Mouse (Mus musculus) retina, postnatal 1 day (tissue): ENCODE data around the gene Abt1.

ENCODE experiments used
- DNase-seq: peaks from one replicate; pipeline ENCODE4 v3.0.0-alpha.2; 2012

The Abt1 gene

GRCm38 (mm10) chr13:23423286-23424051, at the start of gene Abt1:
Gene Abt1 (minus strand): TSS chr13:23423866.
- peak; percentile 97 for DNase-seq

GRCm38 (mm10) chr13:23466911-23467310, 43.2 kb upstream of the Abt1 start:
- peak; percentile 86 for DNase-seq

DNA sequence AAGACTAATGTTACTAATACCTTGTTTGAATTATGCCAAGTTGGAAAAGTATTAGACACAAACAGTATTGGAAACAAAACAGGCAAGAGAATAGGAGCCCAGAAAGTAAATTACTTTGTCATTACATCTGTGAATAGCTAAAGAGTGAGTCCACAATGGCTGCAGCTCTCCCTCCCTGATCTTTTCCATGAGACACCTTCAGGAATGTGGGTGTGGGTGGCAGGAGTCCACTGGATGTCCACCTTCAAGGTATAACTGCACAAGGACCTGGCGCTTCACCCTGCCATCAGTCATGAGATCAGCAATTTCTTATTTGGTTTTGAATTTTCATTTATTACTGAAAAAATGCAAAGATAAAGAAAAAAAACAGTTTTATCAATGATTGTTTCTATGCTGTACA, 42.6 kb upstream of the Abt1 start:
- DNase-seq: no peak

- peak; percentile 44 for DNase-seq
Observed at GRCm38 (mm10) chr13:23465600-23466109, 42.0 kb upstream of the Abt1 start, which contains the start of gene Btn1a1. Gene Btn1a1 (minus strand): TSS chr13:23465901.

DNA sequence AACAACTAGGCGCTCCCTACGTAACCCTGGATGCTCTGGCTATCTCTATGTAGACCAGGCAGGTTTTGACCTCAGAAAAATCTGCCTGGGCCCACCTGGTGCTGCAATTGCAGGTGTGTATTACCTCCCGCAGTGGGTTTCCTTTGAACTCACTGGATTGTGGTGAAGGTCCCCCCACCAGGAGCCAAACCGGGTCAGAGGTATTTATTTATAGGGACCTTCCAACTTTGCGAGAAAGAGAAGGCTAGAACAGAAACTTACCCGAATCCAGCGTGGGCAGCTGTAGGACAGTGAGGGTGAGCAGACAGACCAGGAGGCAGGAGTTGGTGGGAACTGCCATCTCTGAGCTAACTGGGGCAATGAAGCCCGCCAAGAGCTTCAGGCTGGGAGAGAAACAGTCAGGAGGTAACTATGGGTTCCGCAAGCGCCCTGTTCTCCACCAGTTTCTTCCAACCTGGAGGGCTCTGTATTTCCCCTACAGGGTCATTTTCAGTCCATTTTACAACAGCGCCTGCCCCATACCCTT, 41.2 kb upstream of the Abt1 start:
- peak; percentile 50 for DNase-seq

DNA sequence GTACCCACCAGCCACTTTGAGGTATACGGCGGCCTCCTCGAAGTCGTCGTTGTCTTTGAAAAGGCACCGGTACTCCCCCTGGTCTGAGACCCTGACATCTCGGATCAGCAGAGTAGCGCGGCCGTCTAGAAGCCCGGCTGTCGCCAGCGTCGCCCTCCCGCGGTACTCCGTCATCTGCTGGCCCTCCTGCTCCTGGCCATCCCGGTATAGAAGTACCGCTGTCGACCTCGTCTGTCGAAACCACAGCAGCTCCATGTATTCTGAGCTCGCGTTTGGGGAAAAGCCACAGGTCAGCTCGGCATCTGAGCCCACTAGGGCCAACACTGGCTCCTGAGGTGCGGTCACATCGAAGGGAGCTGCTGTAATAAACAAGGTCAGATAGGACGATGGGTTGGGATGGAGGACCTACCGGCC, 40.6 kb upstream of the Abt1 start:
- DNase-seq: peak; percentile 69

DNA sequence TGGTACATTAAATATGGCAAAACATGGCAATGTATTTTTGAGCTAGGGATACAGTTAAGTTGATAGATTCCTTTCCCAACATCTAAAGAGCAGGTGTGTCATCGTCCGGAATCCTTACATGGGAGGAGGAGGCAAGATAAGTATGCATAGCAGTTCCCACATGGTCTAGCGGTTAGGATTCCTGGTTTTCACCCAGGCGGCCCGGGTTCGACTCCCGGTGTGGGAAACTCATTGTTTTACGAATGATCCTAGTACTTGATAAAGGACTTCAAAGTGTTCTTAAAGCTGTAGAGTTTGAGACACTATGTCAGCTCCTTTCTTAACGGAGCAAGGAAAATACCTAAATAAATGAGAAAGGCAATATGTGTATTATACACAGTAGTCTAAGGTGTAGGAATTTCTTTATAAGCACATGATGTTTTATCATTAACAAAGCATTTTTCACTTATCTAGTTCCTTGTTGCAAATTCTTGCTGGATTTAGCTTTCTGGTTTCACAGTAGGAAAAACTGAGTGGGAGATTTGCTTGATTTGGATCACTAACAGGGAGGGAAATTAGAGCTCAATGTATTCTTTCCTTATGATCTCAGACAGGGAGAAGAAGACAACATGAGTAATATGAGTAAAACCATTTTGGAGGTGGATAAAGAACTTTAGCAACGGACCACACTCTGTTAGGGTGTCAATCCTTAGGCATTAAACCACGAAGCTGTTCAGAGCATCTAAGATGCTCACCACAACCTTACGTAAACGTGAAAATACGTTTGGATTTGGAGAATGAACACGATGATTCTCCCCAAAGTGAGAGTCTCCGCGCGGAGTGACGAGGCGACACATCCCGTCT, 39.9 kb upstream of the Abt1 start:
- DNase-seq: peak; percentile 88

DNA sequence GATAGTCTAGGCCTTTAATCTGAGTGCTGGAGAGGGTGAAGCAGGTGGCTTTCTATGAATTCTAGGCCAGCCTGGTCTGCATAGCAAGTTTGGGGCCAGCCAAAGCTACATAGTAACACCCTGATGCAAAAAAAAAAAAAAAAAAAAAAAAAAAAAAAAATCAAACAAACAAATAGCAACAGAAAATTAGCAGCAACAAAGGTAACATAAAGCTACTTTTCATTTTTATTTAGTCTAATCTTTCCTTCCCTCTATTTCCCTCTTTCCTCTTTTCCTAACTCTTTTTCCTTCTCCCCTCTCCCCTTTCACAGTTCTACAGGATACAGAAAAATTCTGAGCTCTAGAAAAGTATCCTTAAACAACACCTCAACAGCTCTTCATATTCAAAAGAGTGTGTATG, 39.0 kb upstream of the Abt1 start:
- DNase-seq: no peak

DNA sequence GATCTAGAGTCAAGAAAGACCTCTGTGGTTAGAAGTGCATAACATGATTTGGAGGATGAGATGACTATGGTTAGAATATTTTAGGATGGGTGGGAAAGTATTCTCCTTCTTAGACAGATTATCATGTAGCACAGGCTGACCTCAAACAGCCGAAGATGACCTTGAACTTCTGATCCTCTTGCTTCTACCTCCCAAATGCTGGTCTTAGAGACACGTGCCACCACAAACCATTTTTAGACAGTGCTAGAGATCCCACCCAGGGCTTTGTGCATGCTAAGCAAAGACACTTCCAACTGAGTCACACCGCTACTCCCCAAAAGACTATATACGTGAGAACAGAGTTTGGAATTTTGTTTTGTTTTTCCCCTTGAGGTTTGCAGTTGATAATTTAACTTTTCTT, 38.4 kb upstream of the Abt1 start:
- no peak for DNase-seq

DNA sequence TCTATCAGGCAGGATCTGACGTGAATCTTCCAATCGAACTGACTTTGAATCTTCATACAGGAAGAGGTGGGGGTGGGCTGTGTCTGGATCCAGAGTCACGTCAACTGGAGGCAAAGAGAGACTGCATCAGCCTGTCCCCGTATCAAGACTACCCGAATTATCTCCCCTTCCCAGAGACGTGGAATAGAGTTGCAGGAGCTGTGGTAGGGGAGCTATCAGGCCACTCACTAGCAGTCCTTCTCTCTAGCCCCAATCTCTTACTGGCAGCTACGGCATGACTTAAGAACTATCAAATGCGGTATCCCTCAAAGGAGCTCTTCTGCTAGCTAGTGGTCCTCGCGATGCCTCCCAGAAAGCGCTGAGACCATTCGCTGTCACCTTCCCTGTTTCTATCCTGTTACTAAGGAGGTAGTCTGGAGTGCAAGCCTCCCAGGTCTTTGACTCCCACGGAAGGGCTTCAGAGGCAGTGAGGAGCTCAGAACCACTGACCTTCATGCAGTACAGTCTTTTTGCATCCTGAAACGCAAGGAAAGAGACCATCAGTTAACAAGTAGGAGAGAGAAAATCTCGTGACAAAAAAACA, 35.7 kb upstream of the Abt1 start:
- DNase-seq: no peak

DNA sequence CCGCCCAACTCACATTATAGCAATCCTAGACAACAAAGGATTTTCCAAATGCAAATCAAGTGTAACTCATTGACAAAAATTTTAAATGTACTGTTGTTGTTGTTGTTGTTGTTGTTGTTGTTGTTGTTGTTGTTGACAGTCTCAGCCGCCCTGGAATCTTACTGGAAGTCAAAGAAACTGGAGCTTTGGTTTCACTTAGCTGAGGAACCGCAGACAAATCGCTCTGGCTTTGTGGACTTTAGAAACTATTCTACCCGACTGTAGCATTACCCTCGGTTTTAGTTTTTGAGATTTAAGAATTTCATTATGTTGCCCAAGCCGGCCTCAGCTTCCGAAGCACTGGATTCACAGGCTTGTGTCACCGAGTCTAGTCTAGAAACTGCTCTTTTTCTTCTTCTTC, 30.3 kb upstream of the Abt1 start:
- no peak for DNase-seq

GRCm38 (mm10) chr13:23453362-23453862, 29.7 kb upstream of the Abt1 start:
- DNase-seq: peak; percentile 88

DNA sequence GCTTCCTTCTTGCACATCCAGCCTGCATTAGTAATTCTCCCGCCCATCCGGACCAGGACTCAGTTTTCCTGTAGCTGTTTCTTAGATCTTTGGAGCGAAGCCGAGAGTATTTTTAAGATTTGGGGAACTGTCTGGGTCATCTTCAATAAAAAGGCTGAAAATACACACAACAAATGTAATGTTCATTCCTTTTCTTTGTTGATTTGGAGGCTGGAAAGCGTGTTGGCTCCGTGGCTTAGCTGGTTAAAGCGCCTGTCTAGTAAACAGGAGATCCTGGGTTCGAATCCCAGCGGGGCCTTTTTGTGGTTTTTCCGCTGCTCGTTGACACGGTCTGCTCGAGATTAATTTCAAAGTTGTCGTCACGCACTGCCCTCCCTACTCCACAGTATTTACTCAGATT, 26.7 kb upstream of the Abt1 start:
- peak; percentile 92 for DNase-seq

DNA sequence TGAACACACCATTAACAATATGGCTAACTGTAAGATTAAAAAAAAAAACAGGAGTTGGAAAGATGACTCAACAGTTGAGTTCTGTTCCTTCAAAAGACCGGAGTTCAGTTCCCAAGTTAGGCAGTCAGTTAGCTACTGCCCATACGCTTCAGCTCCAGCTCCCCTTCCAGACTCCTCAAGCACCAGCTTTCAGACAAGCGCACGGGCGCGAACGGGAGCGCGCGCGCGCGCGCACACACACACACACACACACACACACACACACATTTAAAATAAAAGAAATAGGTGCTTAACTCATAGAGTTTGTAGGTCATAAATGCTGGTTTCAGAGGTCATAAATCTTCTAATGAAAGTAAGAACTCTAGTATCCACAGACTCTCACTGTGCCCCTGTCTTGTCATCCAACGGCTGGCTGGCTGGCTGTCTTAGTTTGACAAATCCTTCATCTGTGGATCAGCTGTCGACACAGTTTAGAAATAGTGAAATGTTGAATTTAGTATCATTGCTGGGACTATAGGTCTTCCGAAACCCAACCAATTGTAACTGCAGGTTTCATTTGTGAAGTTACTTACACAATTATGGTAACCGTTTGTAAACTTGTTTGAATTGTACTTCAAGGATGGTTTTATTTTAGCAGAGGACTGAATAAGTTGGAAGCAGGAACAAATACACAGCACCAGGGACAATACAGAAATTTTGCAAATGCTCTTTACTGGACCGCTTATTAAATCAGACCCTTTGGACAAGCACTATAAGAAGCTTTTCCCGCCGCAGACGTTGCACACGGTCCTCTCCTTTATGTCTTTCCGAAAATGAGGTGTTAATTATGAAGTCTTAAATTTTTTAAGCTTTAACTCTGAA, 25.8 kb upstream of the Abt1 start:
- peak; percentile 89 for DNase-seq

DNA sequence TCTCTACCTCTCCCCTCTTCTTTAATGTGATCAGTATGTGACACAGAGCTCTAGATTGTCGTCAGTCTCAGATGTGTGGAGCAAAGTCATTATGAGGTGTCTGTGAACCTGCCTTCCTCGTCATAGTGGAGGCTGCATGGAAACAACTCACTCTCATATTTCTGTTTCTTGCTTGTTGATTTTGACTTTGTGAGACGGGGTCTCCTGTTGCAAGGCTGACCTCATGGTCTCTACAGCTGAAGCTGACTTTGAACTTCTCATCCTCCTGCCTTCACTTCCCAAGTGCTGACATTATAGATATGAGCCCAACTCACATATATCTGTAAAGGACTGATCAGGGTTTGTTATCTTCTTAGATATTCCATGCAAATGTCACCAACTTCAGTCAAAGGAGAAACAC, 25.1 kb upstream of the Abt1 start:
- DNase-seq: no peak

- peak; percentile 92 for DNase-seq
Observed at GRCm38 (mm10) chr13:23446498-23446952, 22.9 kb upstream of the Abt1 start.

- DNase-seq: peak; percentile 94
Observed at GRCm38 (mm10) chr13:23445561-23446320, 22.1 kb upstream of the Abt1 start.

GRCm38 (mm10) chr13:23445156-23445555, 21.5 kb upstream of the Abt1 start:
- DNase-seq: no peak

- no peak for DNase-seq
Observed at GRCm38 (mm10) chr13:23444451-23444850, 20.8 kb upstream of the Abt1 start.

GRCm38 (mm10) chr13:23439901-23440300, 16.2 kb upstream of the Abt1 start:
- no peak for DNase-seq

DNA sequence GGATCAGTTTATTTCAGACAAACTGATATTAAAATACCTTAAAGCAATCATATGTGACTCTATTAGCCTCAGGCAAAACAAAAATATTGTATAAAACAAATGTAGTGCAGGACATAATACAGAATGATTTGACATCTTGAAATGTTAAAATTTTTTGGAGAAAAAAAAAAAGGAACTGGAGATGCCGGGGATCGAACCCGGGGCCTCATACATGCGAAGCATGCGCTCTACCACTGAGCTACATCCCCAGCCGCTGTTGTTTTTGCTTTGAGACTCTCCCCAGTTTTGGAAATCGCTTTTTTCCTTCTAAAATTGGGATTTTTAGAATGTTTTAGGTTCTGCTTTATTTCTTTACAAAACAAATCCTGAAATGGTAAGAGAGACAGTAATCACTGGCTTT, 14.9 kb upstream of the Abt1 start:
- peak; percentile 65 for DNase-seq
